Mouse (Mus musculus): Measurements from ENCODE around the gene Sys1.

DNA sequence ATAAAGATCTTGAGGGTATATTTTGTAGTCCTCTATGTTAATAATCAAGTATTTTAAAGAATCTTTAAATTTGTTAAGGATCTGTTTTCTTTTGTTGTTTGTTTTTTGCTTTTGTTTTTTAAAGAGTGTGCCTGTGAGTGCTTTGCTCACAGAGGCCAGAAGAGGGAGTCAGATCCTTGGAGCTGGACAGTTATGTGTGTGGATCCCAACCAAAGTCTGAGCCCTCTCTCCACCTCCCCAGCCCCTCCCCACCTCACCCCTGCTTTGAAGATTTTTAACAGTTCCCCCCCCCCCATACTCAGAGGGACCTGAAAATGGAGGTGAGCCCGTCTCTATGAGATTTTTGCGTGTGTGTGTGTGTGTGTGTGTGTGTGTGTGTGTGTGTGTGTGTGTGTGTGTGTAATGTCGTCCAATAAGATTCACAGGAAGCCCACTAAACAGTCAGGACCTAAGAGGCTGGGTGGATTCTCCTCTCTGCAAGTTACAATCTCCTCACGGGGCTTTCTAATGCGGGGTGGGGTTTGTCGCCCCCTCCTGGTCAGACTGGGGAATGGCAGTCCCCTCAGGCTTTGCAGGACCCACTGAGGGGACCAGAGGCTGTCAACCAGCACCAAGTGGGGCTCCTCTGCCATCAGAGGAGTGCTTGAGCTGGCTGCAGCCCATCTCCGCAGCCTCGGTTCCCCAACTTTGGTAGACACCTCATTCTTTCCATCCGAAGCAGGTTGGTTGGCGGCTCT, 60.9 kb downstream of the Sys1 start:
- TF ChIP-seq CTCF (IDR thresholded peaks at IDR 0.05; ENCODE audit: insufficient read depth, low read depth, low read length) (peak; percentile 74), POLR2A (IDR thresholded peaks at IDR 0.05; ENCODE audit: insufficient read depth, low read depth, low read length) (no peak)

All from olfactory bulb, adult 2 months (tissue).